Mouse (Mus musculus) CH12.LX (cell line): Measurements from ENCODE around the gene Astn2.

Source experiments
- CTCF ChIP-seq, 2 experiments: IDR thresholded peaks in 1 of 2; conservative IDR thresholded peaks in 1 of 2; 2 replicates each; pipeline ENCODE4 v1.5.1; 2011 to 2012; ENCODE audit warnings: low read depth in 2 of 2, low read length in 2 of 2, improper control_type of control experiment in 1 of 2, inconsistent platforms in 1 of 2, mild to moderate bottlenecking in 1 of 2, moderate library complexity in 1 of 2
- E2F4 ChIP-seq: IDR thresholded peaks from 2 replicates; pipeline ENCODE4 v1.6.1; 2011; ENCODE audit warnings: low read depth, low read length, improper control_type of control experiment; ENCODE audit not compliant: insufficient replicate concordance
- ELF1 ChIP-seq: IDR thresholded peaks from 2 replicates; pipeline ENCODE4 v1.6.1; 2014; ENCODE audit warnings: low read depth, mild to moderate bottlenecking, inconsistent platforms, low read length, improper control_type of control experiment
- GABPA ChIP-seq: IDR thresholded peaks from 2 replicates; pipeline ENCODE4 v1.6.1; 2012; ENCODE audit warnings: low read depth, low read length, improper control_type of control experiment, inconsistent platforms; ENCODE audit not compliant: insufficient replicate concordance
- JUND ChIP-seq: conservative IDR thresholded peaks from 2 replicates; pipeline ENCODE4 v1.6.1; 2011; ENCODE audit warnings: low read depth, low read length, improper control_type of control experiment
- MAFK ChIP-seq: IDR thresholded peaks from 2 replicates; pipeline ENCODE4 v1.6.1; 2011; ENCODE audit warnings: low read length, improper control_type of control experiment; ENCODE audit not compliant: insufficient replicate concordance
- MAX ChIP-seq: IDR thresholded peaks from 2 replicates; pipeline ENCODE4 v1.6.1; 2011; ENCODE audit warnings: low read length, improper control_type of control experiment
- MAZ ChIP-seq: IDR thresholded peaks from 2 replicates; pipeline ENCODE4 v1.6.1; 2012; ENCODE audit warnings: low read depth, mild to moderate bottlenecking, inconsistent platforms, low read length, improper control_type of control experiment, moderate library complexity
- MXI1 ChIP-seq: IDR thresholded peaks from 2 replicates; pipeline ENCODE4 v1.6.1; 2011; ENCODE audit warnings: mild to moderate bottlenecking, low read depth, low read length, improper control_type of control experiment
- MYC ChIP-seq: IDR thresholded peaks from 2 replicates; pipeline ENCODE4 v1.6.1; 2011; ENCODE audit warnings: low read depth, mild to moderate bottlenecking, improper control_type of control experiment, low read length
- PAX5 ChIP-seq: IDR thresholded peaks from 2 replicates; pipeline ENCODE4 v1.6.1; 2012; ENCODE audit warnings: low read length, inconsistent platforms, mixed read lengths
- POLR2A ChIP-seq: IDR thresholded peaks from 2 replicates; pipeline ENCODE4 v1.6.1; 2011; ENCODE audit warnings: low read depth, mild to moderate bottlenecking, improper control_type of control experiment, low read length
- RAD21 ChIP-seq: IDR thresholded peaks from 2 replicates; pipeline ENCODE4 v1.6.1; 2011; ENCODE audit warnings: low read depth, mild to moderate bottlenecking, low read length, improper control_type of control experiment, moderate library complexity

- no peak for TF ChIP-seq MAZ
- no peak for TF ChIP-seq MYC
- no peak for TF ChIP-seq PAX5
- TF ChIP-seq E2F4 = no peak
- no peak for TF ChIP-seq POLR2A
- no peak for TF ChIP-seq CTCF (conservative IDR thresholded peaks at IDR 0.05 in 1 of 2, IDR thresholded peaks at IDR 0.05 in 1 of 2; ENCODE audit: low read depth in 2 of 2, low read length in 2 of 2)
- no peak for TF ChIP-seq ELF1
- no peak for TF ChIP-seq MAX
- TF ChIP-seq GABPA = no peak
- TF ChIP-seq MXI1 = no peak
- no peak for TF ChIP-seq JUND
- TF ChIP-seq RAD21 = no peak
- no peak for TF ChIP-seq MAFK
Measured at GRCm38 (mm10) chr4:65719610-65720009, 684.8 kb downstream of the Astn2 start.
